Mouse (Mus musculus) G1E (cell line): ENCODE results near the gene Tspo. TPM values are rescaled to one million over a fixed set of nuclear protein-coding genes. Genes with fewer than 3 reads are reported as not detected.
A peak's percentile ranks its signal among the peaks of the same experiment; 100 is the strongest.

Experiments used
- ATAC-seq: 2 replicates; pipeline ENCODE4 v1.8.0; 2016; ENCODE audit warnings: mild to moderate bottlenecking; ENCODE audit not compliant: insufficient number of reproducible peaks, poor library complexity, low FRiP score, severe bottlenecking; ENCODE audit errors: extremely low read depth
- DNase-seq: peaks from one replicate; pipeline ENCODE4 v3.0.0; 2012; ENCODE audit warnings: low spot score
- H3K27me3 ChIP-seq: 2 replicates; pipeline ENCODE4 v1.6.1; 2012; ENCODE audit warnings: mild to moderate bottlenecking, low read length, inconsistent platforms; ENCODE audit not compliant: insufficient read depth
- H3K36me3 ChIP-seq: replicated peaks from 2 replicates; pipeline ENCODE3; 2012; ENCODE audit warnings: mild to moderate bottlenecking, inconsistent platforms
- H3K4me1 ChIP-seq: 2 replicates; pipeline ENCODE4 v1.6.1; 2012; ENCODE audit warnings: low read depth, low read length, inconsistent platforms, mixed read lengths; ENCODE audit not compliant: insufficient read depth
- H3K4me3 ChIP-seq: 2 replicates; pipeline ENCODE4 v1.5.1; 2012; ENCODE audit warnings: low read depth, mild to moderate bottlenecking, inconsistent platforms, low read length, moderate library complexity, mixed read lengths
- H3K9me3 ChIP-seq: replicated peaks from 2 replicates; pipeline ENCODE4 v1.6.1; 2012; ENCODE audit warnings: inconsistent platforms
- CTCF ChIP-seq: IDR thresholded peaks from 2 replicates; pipeline ENCODE4 v1.5.1; 2012; ENCODE audit warnings: low read depth, low read length, inconsistent platforms, mixed read lengths
- GATA1 ChIP-seq: IDR thresholded peaks from 2 replicates; pipeline ENCODE4 v1.6.1; 2012; ENCODE audit warnings: borderline replicate concordance, low read length, inconsistent platforms, mixed read lengths
- GATA2 ChIP-seq: IDR thresholded peaks from 2 replicates; pipeline ENCODE4 v1.6.1; 2012; ENCODE audit warnings: low read depth, low read length, inconsistent platforms, borderline replicate concordance
- POLR2AphosphoS5 ChIP-seq: IDR thresholded peaks from 2 replicates; pipeline ENCODE4 v1.6.1; 2012; ENCODE audit warnings: low read depth, low read length, inconsistent platforms; ENCODE audit not compliant: insufficient replicate concordance
- TAL1 ChIP-seq: conservative IDR thresholded peaks from 2 replicates; pipeline ENCODE4 v1.6.1; 2012; ENCODE audit warnings: low read depth, low read length, inconsistent platforms, mixed read lengths
- polyA plus RNA-seq: library from polyadenylated mRNA; stranded (reverse); fragments of >175 nt; gene quantifications from 2 replicates; pipeline ENCODE4 v1.2.3, GENCODE M21; 2012
- total RNA-seq, 2 experiments: library from RNA; stranded (forward) in 1 of 2; stranded (reverse) in 1 of 2; fragments of 200-1000 nt in 1 of 2; fragments of >200 nt in 1 of 2; fragmentation: Nextera tagmentation in 1 of 2; gene quantifications; 2 replicates each; pipeline ENCODE4 v1.2.3; 2014 to 2017

The Tspo gene
- total and polyA plus RNA-seq, 3 experiments: 31.8 to 108 (median 50.5) TPM

DNA sequence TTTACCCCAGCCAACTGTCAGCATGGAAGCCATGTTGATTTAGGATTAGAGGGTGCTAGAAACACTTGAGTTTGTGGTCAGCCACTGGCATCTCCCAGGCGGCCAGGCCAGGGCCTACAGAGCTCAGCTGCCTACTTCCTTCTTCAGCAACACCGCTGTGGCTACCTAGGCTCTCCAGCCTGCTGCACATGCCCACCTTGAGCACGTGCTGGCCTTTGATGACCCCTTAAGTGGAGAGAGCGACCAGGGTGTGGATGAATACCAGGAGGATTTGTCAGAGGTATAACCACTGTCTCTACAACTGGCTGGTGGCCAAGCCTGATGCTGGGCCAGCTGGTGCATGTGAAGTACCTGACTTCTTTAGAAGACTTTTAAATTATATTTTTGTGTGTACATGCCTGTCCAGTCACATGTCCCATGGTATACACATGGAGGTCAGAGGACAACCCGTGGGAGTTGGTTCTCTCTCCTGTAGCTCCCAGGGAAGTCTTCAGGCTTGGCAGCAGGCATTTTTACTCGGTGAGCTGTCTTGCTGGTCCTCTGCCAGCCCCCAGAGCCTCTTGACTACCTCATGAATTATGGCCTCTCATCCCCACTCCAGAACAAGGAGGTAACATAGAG is 11.4 kb downstream of the Tspo start:
- no peaks in the 10 kb centered on the region for H3K9me3 ChIP-seq
- H3K36me3 ChIP-seq: peaks cover 94% of the 10 kb centered on the region
- TF ChIP-seq CTCF (no peak), POLR2AphosphoS5 (no peak), TAL1 (no peak), GATA1 (no peak), GATA2 (no peak)
- H3K4me3 ChIP-seq: no peak overlapping the region
- ATAC-seq: no peak
- DNase-seq: no peak
- H3K27me3 ChIP-seq: no peaks in the 10 kb centered on the region
- peaks cover 33% of the 10 kb centered on the region for H3K4me1 ChIP-seq

GRCm38 (mm10) chr15:83575543-83575942 is 12.2 kb downstream of the Tspo start:
- no peak for ATAC-seq
- Histone ChIP-seq H3K4me3 (no peak overlapping the region), H3K36me3 (peaks cover 94% of the 10 kb centered on the region), H3K4me1 (peaks cover 26% of the 10 kb centered on the region), H3K9me3 (no peaks in the 10 kb centered on the region), H3K27me3 (no peaks in the 10 kb centered on the region)
- TF ChIP-seq TAL1 (no peak), CTCF (no peak), GATA2 (no peak), POLR2AphosphoS5 (no peak), GATA1 (no peak)
- no peak for DNase-seq

- H3K4me3 ChIP-seq: no peak overlapping the region
- H3K27me3 ChIP-seq: no peaks in the 10 kb centered on the region
- peaks cover 94% of the 10 kb centered on the region for H3K36me3 ChIP-seq
- no peak for ATAC-seq
- no peak for TF ChIP-seq GATA1
- no peak for TF ChIP-seq TAL1
- no peak for TF ChIP-seq GATA2
- no peak for TF ChIP-seq CTCF
- no peak for TF ChIP-seq POLR2AphosphoS5
- no peaks in the 10 kb centered on the region for H3K9me3 ChIP-seq
- H3K4me1 ChIP-seq: peaks cover 16% of the 10 kb centered on the region
- DNase-seq: no peak
These were observed 13.3 kb downstream of the Tspo start for GRCm38 (mm10) chr15:83576651-83577050.

DNA sequence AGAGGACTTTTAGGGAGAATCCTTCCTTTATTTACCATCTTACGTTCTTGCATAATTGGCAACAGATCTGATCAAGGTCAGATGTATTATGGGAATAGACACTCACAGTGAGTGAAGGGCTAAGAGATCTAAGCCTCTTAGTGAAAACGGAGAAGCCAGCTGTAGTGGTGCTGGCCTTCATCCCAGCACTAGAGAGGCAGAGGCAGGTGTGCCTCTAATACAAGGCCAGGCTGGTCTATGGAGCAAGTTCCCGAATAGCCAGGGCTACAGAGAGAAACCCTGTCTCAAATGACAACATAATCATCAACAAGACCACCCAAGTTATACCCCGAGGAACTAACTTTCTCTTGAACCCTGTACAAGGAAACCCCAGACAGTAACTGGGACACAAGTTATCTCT is 19.5 kb downstream of the Tspo start:
- DNase-seq: no peak
- ATAC-seq: no peak
- H3K4me1 ChIP-seq: peaks cover 24% of the 10 kb centered on the region
- TF ChIP-seq POLR2AphosphoS5: no peak
- no peak for TF ChIP-seq GATA2
- no peak for TF ChIP-seq GATA1
- H3K36me3 ChIP-seq: peaks cover 98% of the 10 kb centered on the region
- H3K27me3 ChIP-seq: peaks cover 4% of the 10 kb centered on the region; the same call in 1 of the 2 replicates
- no peak overlapping the region for H3K4me3 ChIP-seq
- H3K9me3 ChIP-seq: peaks cover 14% of the 10 kb centered on the region

DNA sequence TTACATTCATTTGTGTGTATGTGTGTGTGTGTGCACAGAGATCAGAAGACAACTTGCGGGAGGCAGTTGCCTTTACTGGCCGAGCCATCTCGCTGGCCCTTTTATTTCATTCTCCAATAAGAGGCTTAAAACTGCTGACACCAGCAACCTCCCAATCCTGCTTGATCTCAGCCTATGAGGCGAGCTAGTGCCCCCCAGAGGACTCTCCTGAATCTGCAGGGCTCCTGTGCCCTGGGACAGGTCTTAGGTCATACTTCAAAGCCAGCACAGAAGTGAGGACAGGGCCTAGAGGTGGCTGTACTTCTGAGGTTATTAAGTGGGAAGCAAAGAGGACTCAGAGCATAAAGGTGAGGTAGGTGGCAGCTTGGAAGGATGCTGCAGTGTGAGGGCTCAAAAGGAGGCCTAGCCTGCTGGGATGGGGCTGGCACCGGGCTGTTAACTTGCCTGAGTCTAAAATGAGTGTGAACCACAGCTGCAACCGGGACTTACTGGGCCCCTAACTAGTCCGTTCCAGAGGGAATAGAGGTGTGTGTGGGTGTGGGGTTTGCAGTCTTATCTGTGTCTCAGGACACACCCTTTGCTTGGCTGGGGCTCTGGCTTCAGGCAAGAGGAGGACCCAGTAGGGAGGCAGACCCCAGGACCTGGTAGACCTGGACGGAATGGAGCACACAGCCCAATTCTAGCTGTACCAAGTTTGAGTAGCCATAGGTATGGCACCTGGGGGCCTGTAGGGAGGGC is 20.2 kb downstream of the Tspo start:
- TF ChIP-seq POLR2AphosphoS5 (no peak), GATA1 (no peak), CTCF (peak; percentile 14; the same call in 1 of the 2 replicates), TAL1 (no peak)
- peaks cover 98% of the 10 kb centered on the region for H3K36me3 ChIP-seq
- H3K9me3 ChIP-seq: peaks cover 17% of the 10 kb centered on the region
- DNase-seq: no peak
- H3K27me3 ChIP-seq: peaks cover 4% of the 10 kb centered on the region; the same call in 1 of the 2 replicates
- H3K4me3 ChIP-seq: no peak overlapping the region
- H3K4me1 ChIP-seq: peaks cover 23% of the 10 kb centered on the region
- ATAC-seq: peak; percentile 45; the same call in 1 of the 2 replicates

DNA sequence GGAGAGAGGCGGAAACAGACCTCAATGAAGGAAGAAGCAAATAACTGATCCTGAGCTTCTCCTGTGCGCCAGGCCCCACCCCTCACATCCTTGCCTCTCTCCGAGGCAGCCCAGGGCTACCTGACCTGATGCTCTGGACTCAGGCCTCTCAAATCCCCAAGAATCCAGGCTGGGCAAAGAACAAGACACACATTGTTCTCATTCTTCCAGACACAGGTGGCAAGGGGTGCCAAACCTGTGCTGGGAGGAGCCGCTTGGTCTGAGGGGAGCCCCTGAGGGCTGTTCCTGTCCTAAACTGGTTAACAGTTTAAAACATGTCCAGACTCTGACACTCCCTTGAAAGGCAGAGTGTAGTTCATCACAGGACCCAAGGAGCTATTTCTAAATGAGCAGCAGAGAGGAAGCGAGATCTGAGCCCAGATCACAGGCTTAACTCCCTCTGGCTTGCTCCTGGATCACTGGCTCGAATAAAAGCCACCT is 21.4 kb downstream of the Tspo start:
- H3K4me1 ChIP-seq: peaks cover 22% of the 10 kb centered on the region
- peaks cover 4% of the 10 kb centered on the region; the same call in 1 of the 2 replicates for H3K27me3 ChIP-seq
- H3K9me3 ChIP-seq: peaks cover 17% of the 10 kb centered on the region
- TF ChIP-seq TAL1: no peak
- TF ChIP-seq GATA1: no peak
- TF ChIP-seq CTCF: no peak
- no peak for TF ChIP-seq GATA2
- TF ChIP-seq POLR2AphosphoS5: no peak
- H3K36me3 ChIP-seq: peaks cover 97% of the 10 kb centered on the region
- ATAC-seq (no peak), DNase-seq (no peak)
- no peak overlapping the region for H3K4me3 ChIP-seq
